Mouse (Mus musculus) frontal cortex, postnatal 36 days (tissue): ENCODE results near the gene Alkbh4.
"Not testable (repeated sequence)": the region's sequence is repeated elsewhere in the genome, so short reads cannot be mapped to it uniquely, and the experiment has no call there.

ENCODE experiments used
- DNase-seq, 2 experiments: peaks; one replicate each; pipeline ENCODE4 v3.0.0; 2022; ENCODE audit warnings: low spot score in 2 of 2

Gene Alkbh4

DNA sequence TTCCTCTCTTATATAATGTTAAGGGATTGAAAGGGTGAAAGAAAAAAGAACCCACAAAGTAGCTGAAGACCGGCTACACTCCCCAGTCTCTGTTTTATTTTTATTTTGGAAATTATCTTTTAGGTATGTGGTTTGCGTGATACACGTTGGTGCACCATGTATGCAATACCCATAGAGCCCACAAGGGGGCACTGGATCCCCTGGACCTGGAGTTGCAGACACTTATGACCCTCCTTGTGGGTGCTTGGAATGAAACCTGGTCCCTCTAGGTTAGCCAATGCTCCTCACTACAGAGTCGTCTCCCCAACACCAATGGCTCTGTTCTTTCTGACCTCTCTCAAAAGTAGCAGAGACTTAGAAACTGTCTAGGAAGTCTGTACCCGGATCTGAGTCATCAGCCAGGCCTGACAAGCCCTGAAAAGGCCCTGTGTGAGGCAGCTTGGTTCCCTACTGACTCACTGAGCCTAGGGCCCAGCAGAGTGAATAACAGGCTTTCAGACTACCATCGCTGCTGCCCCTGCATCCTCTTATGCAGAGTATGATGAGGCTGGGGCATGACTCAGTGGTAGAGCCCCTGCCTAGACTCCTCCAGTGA lies 7.3 kb downstream of the Alkbh4 start:
- no peak for DNase-seq

DNA sequence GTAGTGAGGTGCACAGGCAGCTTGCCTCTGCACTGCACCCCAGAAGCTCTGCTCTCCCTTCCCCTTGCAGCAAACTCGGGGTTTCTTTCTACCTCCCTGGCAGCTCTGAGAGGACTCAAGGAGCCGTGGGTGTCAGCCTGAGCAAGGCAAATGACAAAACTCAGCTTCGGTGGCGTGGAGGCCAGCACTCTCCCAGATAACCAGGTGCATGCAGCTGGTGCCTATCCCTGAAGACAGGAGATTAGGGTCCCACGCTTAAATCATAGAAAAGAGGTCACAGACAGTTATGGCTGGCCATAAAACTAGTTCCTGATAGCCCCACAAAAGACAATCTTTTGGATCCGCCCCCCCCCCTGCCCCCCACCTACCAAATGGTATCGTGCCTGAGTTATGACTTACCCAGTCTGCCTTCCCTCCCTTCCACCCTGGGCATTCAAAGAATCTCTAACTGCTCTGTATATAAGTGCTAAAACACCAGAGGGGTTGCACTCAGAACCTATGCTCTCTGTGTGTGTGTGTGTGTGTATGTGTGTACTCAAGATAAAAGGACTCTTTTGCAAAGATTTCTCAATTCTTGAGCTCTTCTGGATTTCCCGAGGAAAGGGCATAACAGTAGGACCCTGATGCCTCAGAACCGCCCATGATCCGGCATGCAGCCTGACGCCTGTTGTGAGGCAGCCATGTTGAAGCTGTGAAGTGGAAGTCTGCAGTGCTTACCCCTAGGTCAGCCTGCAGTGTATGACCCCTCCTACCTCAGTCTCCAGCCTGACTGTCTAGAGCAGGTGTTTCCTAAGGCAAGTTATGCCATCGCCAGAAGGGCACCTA lies 8.9 kb downstream of the Alkbh4 start:
- no peak for DNase-seq

DNA sequence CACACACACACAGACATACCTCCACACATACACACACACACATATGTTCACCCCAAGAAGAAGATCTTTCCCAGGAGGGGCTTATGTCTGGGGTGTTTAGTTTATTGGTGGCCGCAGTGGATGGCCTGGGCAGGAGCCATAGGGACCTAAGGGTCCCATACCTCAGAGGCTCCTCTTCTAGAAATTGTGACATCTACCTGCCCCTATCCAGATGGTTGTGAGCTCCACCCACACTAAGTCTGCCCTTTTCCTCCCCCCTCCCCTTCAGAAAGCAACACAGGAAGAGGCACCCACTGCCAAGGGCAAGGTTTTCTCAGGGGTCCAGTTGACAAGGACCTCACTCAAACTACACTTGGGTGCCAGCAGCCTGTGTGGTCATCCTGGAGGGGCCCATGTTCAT lies 11.0 kb downstream of the Alkbh4 start:
- no peak for DNase-seq

DNA sequence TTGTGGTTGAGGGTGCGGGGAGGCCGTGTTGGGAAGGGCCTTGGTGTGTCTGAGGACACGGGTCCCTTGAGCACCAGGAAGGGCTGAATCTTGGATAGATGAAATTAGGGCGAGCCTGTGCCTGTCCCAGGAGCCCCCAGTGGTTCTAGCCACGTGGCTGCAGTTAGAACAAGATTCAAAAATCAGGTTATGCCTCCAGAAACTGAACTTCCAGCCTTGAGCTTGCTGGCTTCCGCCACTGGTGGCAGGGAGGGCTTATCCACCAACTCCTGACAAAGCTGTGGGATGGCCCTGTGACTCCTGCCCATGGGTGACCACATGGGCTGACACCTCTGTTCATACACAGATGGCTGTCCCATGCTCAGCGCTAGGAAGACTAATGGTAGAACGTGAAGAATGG lies 11.8 kb downstream of the Alkbh4 start:
- no peak for DNase-seq

DNA sequence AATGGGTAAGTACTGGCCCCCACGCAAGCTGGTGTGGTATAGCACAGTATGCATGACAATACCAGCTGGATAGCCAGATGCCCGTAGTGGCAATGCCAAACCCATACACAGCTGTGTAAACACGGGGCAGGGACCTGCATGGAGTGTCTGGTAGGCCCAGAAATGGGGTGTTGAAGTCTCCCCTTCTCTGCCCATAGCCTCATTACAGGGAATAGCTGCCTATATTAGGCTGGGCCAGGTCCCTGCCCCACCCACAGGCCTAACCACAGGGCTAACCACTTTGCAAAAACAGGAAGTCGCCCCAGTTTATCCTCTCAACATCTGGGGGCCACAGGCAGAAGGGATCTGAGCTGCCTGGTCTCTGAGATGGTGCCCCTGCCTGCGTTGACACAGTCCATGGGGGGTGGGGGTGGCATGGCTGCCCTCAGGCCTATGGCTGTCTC lies 13.2 kb downstream of the Alkbh4 start:
- DNase-seq = not testable (repeated sequence)

DNA sequence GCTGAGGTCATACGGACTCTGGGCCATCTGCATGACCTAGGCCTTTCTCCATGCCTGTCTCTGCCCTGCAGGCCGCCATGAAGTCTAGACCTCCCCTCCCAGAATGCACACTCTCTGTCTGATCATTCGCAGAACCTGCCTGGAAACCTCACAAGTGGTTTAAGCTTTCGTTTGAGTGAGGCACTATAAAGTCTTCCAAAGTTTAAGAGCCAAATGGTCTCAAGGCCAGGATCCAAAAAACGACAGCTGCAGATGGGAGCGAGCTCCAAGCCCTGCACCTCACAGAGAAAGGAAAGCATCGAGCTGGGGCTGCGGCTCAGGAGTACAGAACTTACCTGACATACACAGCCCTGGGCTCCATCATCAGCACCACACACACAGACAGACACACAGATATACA lies 16.4 kb downstream of the Alkbh4 start:
- DNase-seq = no peak

DNA sequence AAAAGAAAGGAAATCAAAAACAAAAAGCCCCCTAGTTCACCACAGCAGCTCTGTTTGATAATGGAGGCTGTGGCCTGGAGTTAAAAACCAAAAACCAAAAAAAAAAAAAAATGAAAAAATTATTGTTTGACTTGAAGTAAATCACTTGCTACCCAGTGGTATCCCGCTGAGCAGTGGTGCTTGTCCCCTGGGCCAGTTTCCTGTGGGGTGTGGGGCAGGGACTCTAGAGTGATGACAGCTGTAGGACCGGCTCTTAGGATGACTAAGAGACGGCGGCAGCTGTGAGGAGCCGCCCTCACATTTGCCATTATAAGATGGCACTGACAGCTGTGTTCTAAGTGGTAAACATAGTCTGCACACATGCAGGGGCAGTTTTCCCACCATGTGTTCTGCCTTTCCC lies 19.5 kb downstream of the Alkbh4 start:
- no peak for DNase-seq

DNA sequence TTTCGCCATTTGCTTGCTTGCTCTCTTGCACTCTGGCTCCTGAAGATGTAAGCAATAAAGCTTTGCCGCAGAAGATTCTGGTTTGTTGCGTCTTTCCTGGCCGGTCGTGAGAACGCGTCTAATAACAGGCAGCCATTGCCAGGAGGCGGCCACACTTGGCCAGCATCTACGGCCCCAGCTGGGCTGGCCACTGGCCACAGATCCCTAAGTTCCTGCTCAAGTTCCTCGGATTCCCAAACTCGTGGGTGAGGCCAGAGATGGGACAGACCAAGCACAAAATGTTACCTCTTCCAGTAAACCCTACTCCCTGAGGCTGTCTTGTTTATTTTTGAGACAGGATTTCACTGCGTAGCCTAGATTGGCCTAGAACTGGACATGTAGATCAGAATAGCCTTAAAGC lies 24.1 kb downstream of the Alkbh4 start:
- DNase-seq = not testable (repeated sequence)

DNA sequence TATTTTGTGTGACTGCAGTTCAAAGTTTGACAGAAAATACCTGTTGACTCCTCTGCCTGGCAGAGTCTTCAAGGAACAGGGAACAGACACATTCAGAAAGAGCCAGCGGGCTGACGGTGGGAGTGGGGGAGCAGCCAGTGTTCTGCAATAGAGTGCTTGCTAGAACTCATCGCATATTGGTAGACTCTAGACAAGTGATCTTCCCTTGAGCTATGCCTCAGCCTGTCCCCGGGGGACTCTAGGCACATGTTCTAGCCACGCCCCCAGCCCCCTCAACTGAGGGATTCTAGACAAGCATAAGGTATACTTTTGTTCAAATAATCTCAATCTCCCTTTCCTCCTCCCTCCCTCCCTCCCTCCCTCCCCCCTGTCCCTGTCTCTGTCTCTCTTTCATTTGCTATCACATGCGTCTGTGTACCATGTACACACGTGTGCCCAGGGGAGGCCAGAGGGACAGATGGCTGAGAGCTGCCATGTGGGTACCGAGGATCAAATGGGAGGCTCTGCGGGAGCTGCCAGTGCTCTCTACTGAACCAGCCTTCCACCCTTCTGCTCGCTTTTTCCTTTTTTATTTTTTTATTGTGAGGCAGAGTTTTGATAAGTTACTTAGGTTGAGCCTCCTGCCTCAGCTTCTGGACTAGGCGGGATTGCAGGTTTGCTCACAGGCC lies 28.0 kb downstream of the Alkbh4 start:
- no peak for DNase-seq

DNA sequence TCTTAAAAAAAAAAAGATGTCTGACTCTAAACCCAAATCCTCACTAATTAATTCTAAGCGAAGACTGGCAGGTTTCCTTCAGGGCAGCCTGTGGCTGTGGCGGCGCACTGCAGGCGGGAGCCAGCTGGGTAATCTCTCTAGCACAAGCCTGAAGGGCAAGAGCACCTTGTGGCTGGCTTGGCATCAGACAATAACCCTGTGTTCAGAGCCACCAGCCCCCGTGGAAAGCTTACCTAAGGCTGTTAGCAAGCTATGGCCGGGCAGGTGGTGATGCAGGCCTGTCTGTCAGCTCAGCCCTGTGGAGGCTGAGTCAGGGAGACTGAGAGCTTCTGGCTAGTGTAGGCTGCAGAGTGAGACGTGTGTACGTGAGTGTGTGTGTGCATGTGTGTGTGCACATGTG lies 29.3 kb downstream of the Alkbh4 start:
- DNase-seq = no peak

DNA sequence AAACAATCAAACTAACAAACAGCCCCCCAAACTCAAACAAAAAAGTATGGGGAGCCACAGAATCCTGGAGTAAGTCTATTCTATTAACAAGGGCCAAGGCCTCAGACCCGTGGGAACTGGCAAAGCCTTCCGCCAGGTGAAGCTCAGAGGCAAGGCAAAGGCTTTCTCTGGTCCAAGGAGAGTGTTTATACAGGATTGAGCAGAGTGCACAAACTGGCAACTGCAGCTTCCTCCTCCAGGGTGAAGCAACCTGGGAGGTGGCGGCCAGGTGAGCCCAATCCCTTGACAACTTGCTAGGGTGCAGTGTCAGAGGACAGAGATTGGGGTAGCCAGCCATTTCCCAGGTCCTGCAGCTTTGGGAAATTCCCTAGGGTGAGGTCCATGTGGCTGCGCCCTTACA lies 31.4 kb downstream of the Alkbh4 start:
- DNase-seq = no peak

DNA sequence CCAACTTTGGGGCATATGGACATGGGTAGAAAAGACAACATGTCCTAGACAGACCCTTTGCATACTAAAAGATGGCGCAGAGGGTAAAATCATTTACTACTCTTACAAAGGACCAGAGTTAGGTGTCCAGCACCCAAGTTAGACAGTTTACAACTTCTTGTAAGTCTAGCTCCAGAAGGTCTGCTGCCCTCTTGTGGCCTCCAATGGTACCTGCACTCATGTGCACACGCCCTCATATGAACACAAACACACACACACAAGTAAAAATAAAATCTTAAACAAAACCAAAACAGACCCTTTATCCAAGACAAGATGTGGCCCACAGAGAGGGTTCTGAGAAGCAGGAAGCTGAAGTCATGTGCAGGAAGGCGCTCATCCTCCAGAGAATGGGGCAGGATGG lies 32.1 kb downstream of the Alkbh4 start:
- no peak for DNase-seq

DNA sequence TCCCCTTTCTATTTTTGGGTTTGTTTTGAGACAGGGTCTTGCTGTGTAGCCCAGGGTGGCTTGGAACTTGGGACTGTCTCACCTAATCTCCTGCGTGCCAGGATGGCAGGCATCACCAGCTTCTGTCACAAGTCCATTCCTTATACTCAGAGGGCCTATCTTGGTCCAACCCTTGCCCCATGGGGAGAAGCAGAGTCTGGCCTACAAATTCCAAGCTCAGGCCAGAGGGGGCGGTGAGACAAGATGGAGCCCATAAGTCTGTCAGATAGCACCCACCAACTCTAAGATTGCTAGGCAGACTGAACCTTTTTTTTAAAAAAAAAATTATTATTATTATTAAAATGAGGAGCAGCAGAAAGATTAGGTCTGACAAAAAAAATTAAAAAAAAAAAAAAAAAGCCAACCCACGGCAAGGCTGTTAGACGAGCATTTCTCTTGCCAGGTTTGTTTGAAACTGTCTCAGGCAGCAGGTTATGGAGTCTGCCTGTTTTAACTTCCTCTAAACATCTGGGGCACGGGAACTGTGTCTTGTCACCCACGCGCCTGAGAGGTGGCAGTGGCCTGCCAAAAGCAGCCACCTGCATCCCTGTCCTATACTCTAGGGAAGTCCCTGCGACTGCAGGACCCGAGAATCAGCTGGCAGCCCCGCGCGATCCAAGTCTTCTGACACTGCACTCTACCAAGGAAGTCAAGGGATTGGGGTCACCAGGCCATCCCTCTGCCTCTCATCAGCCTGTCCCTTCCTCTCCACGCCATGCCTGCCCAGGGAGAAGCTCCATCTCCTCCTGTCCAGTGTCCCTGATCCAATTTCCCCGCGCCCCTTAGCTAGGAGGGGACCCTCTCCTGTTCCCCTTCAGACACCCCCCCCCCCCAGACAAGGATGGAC lies 33.9 kb downstream of the Alkbh4 start:
- peak; percentile 53 to 57 for DNase-seq

DNA sequence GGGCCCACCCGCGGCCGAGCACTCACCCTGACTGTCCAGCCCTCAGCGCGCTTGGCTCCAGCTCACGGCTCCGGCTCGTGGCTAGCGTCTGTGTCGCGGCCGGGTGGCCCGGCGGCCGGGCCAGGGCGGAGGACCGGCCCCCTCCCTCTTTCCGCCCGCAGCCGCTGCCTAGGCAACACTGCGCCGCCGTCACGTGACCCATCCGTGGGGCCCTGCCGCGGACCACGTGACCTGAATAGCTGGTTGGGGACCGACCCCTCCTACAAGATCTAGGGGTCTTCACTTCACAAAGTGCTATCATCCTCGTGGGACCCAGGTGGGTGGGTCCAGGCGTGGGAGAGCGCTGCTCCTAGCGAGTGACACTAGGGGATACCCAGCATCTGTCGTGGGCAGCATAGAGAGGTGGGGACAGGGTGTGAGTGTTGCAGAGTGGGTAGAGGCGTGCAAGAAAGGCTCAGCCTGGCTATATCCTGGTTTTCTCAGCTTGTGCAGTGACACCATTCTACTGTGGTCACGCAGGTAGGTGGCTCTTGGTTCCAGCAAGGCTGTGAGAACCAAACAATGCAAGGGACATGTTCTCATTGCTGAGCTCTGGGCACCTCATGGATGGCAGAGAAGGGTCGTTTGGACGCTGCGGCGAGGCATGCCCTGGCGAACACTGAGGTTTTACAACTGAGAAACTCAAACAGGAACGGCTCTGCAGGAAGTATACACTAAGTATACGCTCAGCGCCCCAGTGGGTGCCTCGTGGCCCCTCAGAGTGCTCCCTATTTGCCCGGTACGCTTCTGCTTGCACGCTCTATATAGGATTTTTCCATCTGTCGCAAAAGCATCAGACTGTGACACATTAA lies 34.8 kb downstream of the Alkbh4 start, which contains the start of gene Orai2:
Orai2 (minus strand) TSS at position 202 of the 851 bp plus-strand sequence.
- peak; percentile 85 to 88 for DNase-seq

DNA sequence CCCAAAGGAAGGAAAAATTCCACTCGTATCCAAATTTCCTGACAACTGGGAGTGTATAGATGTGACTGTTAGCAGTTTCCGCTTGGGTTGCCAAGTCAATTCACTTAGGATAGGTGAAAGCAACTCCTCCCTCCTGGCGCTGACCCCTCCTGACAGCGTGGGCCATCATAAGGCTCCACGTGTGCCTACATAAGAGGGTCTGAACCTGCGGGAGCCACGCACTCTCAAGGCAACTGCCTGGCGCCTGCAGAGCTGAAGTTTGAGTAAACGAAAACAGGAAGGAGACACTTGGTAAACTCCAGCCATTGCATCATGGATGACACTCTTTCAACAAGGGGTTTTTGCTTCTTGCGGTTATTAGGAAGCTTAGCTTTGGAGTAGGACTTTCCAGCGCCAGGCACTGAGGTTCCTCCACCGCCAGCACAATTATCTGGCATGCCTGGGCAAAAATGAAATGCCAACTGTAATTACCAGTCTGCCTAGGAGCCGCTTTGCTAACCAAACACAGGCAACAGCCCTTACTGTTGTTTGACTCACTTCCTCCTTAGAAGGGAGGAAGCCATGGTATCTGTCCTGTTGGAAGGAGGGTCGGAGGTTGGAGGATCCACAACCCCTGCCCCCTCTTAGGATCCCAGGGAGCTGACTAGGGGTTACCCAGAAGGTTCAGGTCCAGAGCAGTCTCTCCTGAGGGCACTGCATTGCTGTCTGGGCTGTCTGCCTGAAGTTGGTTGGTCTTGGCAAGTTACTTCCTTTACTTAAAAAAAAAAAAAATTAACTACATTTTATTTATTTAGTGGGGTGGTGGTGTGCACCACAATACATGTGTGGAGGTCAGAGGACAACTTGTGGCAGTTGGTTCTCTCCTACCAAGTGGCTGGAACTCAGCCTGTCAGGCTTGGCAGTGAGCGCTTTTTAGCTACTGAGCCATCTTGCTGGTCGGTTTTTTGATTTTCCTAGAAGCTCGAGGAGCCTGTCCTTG lies 35.7 kb downstream of the Alkbh4 start:
- DNase-seq = peak in 1 of 2 experiments; percentile 16

DNA sequence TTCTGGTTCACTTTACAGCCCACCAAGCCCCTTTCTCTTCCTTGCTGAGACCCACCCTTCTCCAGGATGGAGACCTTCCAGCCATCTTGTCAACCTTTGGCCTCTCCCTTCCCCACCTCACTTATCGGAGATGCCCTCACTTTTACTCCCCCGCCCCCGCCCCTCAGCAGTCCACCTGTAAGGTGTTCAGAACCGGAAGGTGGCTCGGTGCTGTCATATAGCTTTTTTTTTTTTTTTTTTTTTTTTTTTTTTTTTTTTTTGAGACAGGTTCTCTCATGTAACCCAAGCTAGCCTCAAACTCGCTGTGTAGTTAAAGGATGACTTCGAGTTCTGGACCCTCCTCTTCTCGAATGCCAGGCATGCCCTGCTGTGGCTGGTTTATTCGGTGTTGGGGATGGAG lies 37.0 kb downstream of the Alkbh4 start:
- no peak for DNase-seq

DNA sequence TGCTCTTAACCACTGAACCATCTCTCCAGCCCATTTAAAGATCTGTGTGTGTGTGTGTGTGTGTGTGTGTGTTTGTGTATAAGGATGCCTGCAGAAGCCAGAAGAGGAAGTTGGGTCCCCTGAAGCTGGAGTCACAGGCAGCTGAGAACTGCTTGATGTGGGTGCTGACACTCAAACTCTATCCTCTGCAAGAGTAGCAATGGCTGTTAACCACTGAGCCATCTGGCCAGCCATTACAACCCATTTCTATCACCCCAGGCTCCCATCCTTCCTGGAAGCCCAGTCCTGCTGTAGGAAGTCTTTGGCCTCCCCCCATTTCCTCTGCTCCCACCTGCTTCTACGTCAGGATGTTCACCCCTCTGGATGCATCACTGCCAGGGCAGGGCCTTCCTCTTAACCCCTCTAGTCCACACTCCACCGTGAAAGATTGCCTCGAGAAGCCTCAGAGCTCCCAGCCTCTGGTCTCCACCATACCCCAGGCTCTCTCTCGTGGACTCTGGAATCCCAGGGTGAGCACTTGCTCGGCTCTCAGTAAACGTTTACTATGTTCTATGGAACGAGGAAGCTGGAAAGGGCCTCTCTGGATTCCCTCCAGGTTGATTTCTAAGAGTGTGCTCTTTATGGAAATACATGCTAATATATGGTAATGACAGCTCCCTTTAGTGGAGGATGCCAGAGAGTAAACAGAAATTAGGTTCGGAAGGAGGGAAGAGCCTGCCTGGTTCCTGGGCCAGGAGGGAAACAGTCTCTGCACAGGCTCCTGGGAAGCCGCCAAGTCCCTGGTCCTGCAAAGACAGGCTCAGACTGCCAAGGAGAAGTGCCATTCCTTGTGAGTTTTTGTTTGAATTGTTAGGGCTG lies 37.9 kb downstream of the Alkbh4 start:
- peak; percentile 52 to 66 for DNase-seq

DNA sequence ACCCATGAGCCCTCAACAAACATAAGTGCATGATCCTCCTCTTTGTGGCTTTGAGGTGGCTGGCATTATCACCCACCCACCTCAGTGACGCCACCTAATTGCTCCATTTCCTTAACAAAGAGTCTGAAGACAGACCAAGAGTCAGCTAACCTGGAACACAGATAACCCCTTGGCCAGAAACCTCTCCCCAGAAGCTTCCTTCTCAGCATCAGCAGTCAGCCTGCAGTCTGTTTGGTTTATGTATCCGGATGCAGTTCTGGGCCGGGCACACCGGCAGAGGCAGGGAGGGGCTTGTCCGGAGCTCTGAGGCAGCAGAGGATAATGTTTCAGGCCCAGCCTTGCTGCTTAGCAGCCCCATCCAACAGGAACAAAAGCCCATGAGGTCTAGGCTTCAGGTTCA lies 43.6 kb downstream of the Alkbh4 start:
- no peak for DNase-seq

DNA sequence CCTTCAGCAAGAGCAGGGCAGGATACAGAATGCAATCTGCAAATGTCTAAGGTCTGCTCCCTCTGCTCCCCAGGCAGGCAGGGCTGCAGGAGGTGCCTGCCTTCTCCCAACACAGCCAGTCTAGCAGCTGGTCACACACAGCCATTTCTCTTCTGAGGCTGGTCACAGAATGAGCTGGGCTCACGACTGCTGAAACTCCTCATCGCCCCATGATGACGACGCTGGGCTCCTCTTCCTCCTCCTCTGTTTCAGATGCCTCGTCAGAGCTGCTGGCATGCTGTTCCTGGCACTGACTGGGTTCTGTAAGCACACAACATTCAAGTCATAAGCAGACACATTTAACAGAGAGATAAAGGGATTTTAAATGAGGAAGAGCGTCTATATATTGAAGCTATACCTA lies 45.3 kb downstream of the Alkbh4 start:
- DNase-seq = no peak
